Mouse (Mus musculus) liver, embryonic 14.5 days (tissue): ENCODE measurements around the gene Zfp784. TPM values are rescaled to one million over a fixed set of nuclear protein-coding genes. Genes with fewer than 3 reads are reported as not detected.
"Not testable (repeated sequence)": the region's sequence is repeated elsewhere in the genome, so short reads cannot be mapped to it uniquely, and the experiment has no call there.

Experiments
- ATAC-seq: fragments of 200-750 bp; cut with Nextera tagmentation; 2 replicates; pipeline ENCODE4 v1.8.0; 2017; ENCODE audit warnings: moderate number of reproducible peaks, mild to moderate bottlenecking, moderate library complexity; ENCODE audit not compliant: insufficient read depth
- DNase-seq, 3 experiments: peaks; one replicate each; pipeline ENCODE4 v3.0.0-alpha.2; 2012 to 2013; ENCODE audit warnings: low read depth in 3 of 3, low spot score in 3 of 3
- H3K27ac ChIP-seq: fragments of 300-500 bp; sonication (generic); 2 replicates; pipeline ENCODE4 v1.5.1; 2014; ENCODE audit warnings: moderate library complexity, mild to moderate bottlenecking, control low read depth, inconsistent platforms
- H3K27me3 ChIP-seq: fragments of 300-500 bp; sonication (generic); 2 replicates; pipeline ENCODE4 v1.6.1; 2014; ENCODE audit warnings: mild to moderate bottlenecking, low read length, moderate library complexity; ENCODE audit not compliant: control insufficient read depth, insufficient read depth
- H3K36me3 ChIP-seq: fragments of 300-500 bp; sonication (generic); replicated peaks from 2 replicates; pipeline ENCODE4 v1.6.1; 2014; ENCODE audit warnings: low read depth; ENCODE audit not compliant: control insufficient read depth, insufficient read depth
- H3K4me1 ChIP-seq, 2 experiments: fragments of 200-500 bp in 1 of 2; fragments of 300-500 bp in 1 of 2; sonication (generic) in 1 of 2; replicated peaks; 2 replicates each; pipeline ENCODE4 v1.6.1; 2012 to 2014; ENCODE audit warnings: antibody characterized with exemption in 1 of 2, inconsistent platforms in 1 of 2, low read length in 1 of 2; ENCODE audit not compliant: control insufficient read depth in 2 of 2, insufficient read depth in 2 of 2
- H3K4me2 ChIP-seq: fragments of 300-500 bp; sonication (generic); 2 replicates; pipeline ENCODE4 v1.6.1; 2014; ENCODE audit warnings: low read depth, mild to moderate bottlenecking, control low read depth, moderate library complexity
- H3K4me3 ChIP-seq, 2 experiments: fragments of 200-500 bp in 1 of 2; fragments of 300-500 bp in 1 of 2; sonication (generic) in 1 of 2; 2 replicates each; pipeline ENCODE4 v1.5.1; 2012 to 2014; ENCODE audit warnings: low read depth in 2 of 2, low read length in 2 of 2, mild to moderate bottlenecking in 2 of 2, control low read depth in 1 of 2, inconsistent platforms in 1 of 2, moderate library complexity in 1 of 2; ENCODE audit not compliant: insufficient read depth in 1 of 2
- H3K9ac ChIP-seq: fragments of 300-500 bp; sonication (generic); replicated peaks from 2 replicates; pipeline ENCODE4 v1.6.1; 2014; ENCODE audit warnings: mild to moderate bottlenecking, control low read depth, moderate library complexity
- H3K9me3 ChIP-seq: fragments of 300-500 bp; sonication (generic); 2 replicates; pipeline ENCODE4 v1.6.1; 2016; ENCODE audit warnings: low read length, mixed read lengths; ENCODE audit not compliant: control insufficient read depth
- CTCF ChIP-seq: IDR thresholded peaks from 2 replicates; pipeline ENCODE4 v1.5.1; 2016; ENCODE audit warnings: antibody characterized with exemption, low read depth, control low read depth
- EP300 ChIP-seq: IDR thresholded peaks from 2 replicates; pipeline ENCODE4 v1.6.1; 2016; ENCODE audit warnings: antibody characterized with exemption, low read depth
- WGBS: fragments of 180-500 bp; shearing (Covaris S2); extraction: QIAGEN DNeasy Blood & Tissue Kit; methylation state at CpG from one replicate; pipeline ENCODE4 v1.1.7; 2014; ENCODE audit not compliant: insufficient replicate concordance; 5-methylcytosine and 5-hydroxymethylcytosine counted together
- polyA plus RNA-seq, 2 experiments: library from polyadenylated mRNA; depleted of rRNA in 1 of 2; stranded (reverse) in 1 of 2; unstranded in 1 of 2; fragments of >200 nt; fragmentation: Nextera tagmentation in 1 of 2; extraction: Ambion mirVana in 1 of 2; gene quantifications; 2 replicates each; pipeline versions ENCODE4 v1.2.1 to v1.2.3; 2012 to 2014

Gene Zfp784
- polyA plus RNA-seq, 2 experiments = 0.96 to 1.0 TPM

DNA sequence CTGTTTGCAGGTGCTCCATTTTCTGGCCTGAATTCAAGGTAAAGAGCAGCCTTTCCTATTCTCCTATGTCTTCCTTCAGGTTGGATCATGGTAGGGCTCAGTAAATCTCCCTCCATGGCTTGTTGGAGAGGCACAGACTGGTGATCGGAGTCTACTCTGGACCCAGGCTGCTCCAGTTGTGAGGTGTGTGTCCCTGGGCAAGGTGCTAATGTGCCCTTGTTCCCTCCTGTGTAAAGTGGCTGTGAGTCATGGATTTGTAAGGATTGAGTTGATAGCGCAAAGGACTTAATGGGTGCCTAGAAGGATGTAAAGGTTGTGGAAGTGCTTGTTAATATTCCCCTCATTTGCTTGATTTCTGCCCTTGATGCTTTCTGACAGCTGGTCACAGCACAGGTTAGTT, 43.7 kb upstream of the Zfp784 start:
- peak overlapping the region; percentile 92 for H3K9ac ChIP-seq
- no peaks in the 10 kb centered on the region for H3K27me3 ChIP-seq
- peaks cover 60% of the 10 kb centered on the region for H3K36me3 ChIP-seq
- peak overlapping the region; percentile 92 for H3K4me2 ChIP-seq
- H3K4me3 ChIP-seq = peak overlapping the region; percentile 90 to 100
- DNase-seq (no peak), ATAC-seq (no peak)
- 90% methylated on average over 2 of the region's 2 CpGs for WGBS
- peak overlapping the region; percentile 92 for H3K27ac ChIP-seq
- H3K9me3 ChIP-seq = no peaks in the 10 kb centered on the region
- peaks cover 11 to 23% of the 10 kb centered on the region in 2 experiments for H3K4me1 ChIP-seq
- no peak for TF ChIP-seq EP300
- TF ChIP-seq CTCF = no peak

DNA sequence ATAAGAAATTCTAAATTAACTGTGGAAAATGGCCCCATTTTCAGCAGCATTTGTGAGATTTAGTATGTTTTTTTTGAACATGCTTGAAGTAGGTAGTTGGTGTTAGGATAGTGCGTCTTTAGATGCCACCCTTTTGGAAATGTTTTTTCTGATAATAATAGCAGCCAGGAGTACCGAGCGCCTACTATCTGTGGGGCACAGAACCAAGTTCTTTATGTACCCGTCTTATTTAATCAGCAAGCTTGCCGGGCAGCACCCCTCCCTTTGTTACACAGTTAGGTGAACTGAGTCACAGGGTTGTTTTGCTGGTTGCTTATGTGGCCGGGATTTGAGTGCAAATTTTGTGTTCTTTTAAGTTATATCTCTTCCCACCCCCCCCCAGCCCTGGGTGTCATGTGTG, 43.0 kb upstream of the Zfp784 start:
- peaks cover 18 to 29% of the 10 kb centered on the region in 2 experiments for H3K4me1 ChIP-seq
- peak; percentile 66 to 71 (median 71) for DNase-seq
- H3K27me3 ChIP-seq = no peaks in the 10 kb centered on the region
- peaks cover 62% of the 10 kb centered on the region for H3K36me3 ChIP-seq
- TF ChIP-seq CTCF (peak; percentile 27; the same call in 1 of the 2 replicates), EP300 (peak; percentile 63)
- peak overlapping the region; percentile 92 for H3K27ac ChIP-seq
- WGBS = 7% methylated on average over 6 of the region's 6 CpGs
- peak; percentile 47 for ATAC-seq
- peak overlapping the region; percentile 92 for H3K9ac ChIP-seq
- no peaks in the 10 kb centered on the region for H3K9me3 ChIP-seq
- H3K4me3 ChIP-seq = peak overlapping the region; percentile 90 to 100
- H3K4me2 ChIP-seq = peak overlapping the region; percentile 92

DNA sequence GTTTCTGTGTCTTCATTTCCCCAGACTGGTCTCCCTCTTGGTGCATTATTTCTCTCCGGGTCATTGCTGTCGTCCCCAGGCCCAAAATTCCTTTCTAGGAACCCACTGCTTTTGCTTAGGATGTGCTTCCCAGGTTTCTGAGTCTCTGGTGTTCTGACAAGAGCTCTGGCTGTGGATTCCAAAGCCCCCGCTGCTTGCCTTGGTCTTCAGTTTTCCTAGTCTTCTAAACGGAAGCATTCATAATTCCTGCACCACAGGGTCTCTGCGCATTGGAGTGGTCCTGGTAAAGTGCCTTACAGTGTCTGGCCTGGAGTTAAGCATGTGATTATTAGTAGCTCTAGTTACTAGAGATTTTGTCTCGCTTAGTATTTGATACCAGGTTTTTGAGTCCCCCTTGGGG, 42.6 kb upstream of the Zfp784 start:
- Histone ChIP-seq H3K9me3 (no peaks in the 10 kb centered on the region), H3K27me3 (no peaks in the 10 kb centered on the region), H3K4me2 (peak overlapping the region; percentile 92), H3K9ac (peak overlapping the region; percentile 92), H3K4me3 (peak overlapping the region; percentile 90 to 100), H3K4me1 (peaks cover 19 to 33% of the 10 kb centered on the region in 2 experiments), H3K27ac (peak overlapping the region; percentile 92), H3K36me3 (peaks cover 61% of the 10 kb centered on the region)
- DNase-seq (no peak), ATAC-seq (no peak)
- TF ChIP-seq EP300 (no peak), CTCF (no peak)
- WGBS = 5% methylated on average over 6 of the region's 6 CpGs

DNA sequence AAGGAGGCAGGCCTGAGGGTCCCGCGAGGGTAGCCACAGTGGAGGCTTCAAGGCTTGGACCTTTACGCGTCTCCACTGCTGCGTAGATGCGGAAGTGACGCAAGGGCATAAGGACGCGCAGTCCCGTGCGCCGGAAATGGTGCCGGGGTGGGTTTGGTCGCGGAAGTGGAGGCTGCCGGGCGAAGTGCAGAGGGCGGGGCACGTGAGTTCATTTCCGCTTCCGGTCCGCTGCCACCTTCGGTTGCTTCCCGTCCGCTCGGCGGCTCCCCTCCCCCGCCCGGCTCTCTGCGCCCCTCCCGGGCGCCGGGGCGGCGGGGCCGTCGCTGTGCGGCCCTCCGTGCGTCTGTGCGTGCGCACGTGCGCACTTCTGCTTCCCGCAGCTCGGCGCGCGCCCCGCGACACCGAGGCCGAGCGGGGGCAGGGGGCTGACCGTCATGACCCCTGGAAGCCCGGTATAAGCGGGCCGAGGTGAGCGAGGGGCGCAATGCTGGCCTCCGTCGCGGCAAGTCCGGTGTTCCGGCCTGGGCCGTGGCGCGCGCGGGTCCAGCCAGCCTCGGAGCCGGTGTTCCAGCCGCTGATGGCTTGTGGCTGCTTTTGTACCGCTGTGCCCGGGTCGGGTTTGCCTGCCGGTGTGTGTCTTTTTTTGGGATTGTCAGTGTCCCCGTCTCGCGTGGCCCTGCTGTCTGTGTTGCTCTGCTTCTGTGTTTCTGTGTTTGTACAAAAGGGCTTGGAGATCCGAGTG, 41.9 kb upstream of the Zfp784 start, which contains the start of gene Epn1:
Gene Epn1 (plus strand): TSS at position 226 of the 742 bp plus-strand sequence.
- DNase-seq (peak; percentile 89 to 92 (median 90)), ATAC-seq (peak; percentile 86)
- Histone ChIP-seq H3K27ac (peak within 1 kb of the TSS; percentile 92), H3K4me3 (peak within 1 kb of the TSS; percentile 90 to 100), H3K27me3 (no peaks in the 10 kb centered on the region), H3K4me2 (peak within 1 kb of the TSS; percentile 92), H3K4me1 (peaks cover 19 to 34% of the 10 kb centered on the region in 2 experiments), H3K9ac (peak within 1 kb of the TSS; percentile 92), H3K9me3 (no peaks in the 10 kb centered on the region), H3K36me3 (peaks cover 60% of the 10 kb centered on the region)
- 0% methylated on average over 68 of the region's 81 CpGs for WGBS
- TF ChIP-seq CTCF (0 out of 2 replicates have a peak, but pooled peaks have one; percentile 2), EP300 (no peak)

DNA sequence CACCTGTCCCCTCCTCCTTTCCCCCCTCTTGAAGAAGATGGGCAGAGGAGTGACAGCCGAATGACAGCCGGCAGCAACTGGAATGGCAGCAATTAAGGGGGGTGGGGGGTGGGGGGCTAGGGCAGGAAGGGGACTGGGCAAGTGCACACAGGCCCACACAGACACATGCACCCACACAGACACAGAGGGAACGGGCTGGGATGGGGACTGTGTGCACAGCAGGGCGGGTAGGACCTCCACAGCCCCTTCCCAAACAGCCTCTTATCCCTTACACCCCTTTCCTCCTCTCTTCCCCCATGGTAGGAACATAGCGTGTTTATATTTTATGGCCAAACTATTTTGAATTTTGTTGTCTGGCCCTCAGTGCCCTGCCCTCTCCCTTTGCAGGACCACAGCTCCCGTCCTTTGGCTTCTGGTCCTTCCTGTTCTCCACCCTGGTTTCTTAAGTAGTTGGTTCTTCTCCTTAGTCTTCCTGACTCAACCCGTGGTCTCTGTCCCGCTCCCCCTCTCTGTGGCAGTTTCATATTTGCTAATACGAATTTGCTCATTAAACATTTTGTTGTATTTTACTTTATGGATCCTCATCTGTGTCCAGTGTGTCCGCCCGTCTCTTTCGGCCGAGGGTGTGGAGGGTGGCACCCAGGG, 41.2 kb upstream of the Zfp784 start:
- H3K9ac ChIP-seq = peak overlapping the region; percentile 92
- H3K4me3 ChIP-seq = peak overlapping the region; percentile 54 to 90
- H3K9me3 ChIP-seq, H3K27me3 ChIP-seq, DNase-seq: not testable (repeated sequence)
- peak overlapping the region; percentile 92 for H3K4me2 ChIP-seq
- peak; percentile 0; the same call in 1 of the 2 replicates for ATAC-seq
- H3K27ac ChIP-seq = peak overlapping the region; percentile 63
- WGBS = 34% methylated on average over 9 of the region's 13 CpGs
- peaks cover 61% of the 10 kb centered on the region for H3K36me3 ChIP-seq
- peaks cover 21 to 36% of the 10 kb centered on the region in 2 experiments for H3K4me1 ChIP-seq
